Mouse (Mus musculus) c-Kit-positive CD71-positive TER-119-negative erythroid progenitor cells, embryonic 14.5 days (primary cell): ENCODE measurements around the gene Vpreb1.

Source experiments
- DNase-seq: peaks from one replicate; pipeline ENCODE4 v3.0.0-alpha.2; 2013; ENCODE audit warnings: low read depth

Gene Vpreb1

DNA sequence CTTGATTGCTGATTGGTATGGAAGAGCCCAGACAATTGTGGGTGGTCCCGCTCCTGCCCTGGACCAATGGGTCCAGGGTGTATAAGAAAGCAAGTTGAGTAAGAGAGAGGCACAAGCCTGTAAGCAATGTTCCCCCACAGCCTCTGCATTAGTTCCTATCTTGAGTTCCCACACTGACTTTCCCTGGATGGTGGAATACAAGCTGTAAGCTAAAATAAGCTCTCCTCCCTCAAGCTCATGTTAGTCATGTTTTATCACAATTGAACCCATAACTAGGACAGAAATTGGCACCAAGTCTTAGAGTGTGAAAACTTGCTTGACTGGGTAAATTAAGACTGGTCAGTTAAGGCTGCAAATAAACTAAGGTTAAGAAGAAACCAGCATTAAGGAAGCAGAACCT, 15.1 kb downstream of the Vpreb1 start:
- no peak for DNase-seq

DNA sequence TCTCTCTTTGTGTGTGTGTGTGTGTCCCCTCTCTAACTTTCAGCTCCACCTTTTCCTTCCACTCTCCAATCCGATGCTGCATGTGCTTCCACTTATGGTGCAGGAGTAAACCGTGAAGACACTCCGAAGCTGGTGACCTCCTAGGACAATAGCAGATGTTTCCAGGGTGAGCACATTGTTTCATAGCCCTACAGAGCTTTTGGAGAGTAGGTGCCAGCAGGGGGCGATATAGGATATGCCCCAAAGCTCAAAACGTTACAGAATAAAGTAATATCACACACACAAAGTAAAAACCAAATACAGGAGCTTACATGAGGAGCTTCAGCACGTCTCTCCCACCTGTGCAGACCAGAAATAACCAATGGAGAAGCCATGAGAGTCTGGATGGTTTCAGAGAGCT, 15.8 kb downstream of the Vpreb1 start:
- peak; percentile 38 for DNase-seq

DNA sequence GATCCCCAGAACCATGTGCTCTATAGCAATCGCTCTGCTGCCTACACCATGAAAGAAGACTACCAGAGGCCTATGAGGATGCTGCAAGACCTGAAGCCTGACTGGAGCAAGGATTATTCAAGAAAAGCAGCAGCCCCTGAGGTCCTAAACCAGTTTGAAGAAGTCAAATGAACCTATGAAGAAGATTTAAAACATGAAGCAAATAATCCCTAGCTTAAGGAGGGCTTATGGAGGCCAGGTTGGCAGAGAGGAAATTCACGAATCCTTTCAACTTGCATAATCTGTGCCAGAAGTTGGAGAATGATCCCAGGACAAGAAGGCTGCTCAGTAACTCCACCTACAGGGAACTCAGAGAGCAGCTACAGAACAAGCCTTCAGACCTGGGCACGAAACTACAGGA, 18.2 kb downstream of the Vpreb1 start:
- DNase-seq, result no peak

DNA sequence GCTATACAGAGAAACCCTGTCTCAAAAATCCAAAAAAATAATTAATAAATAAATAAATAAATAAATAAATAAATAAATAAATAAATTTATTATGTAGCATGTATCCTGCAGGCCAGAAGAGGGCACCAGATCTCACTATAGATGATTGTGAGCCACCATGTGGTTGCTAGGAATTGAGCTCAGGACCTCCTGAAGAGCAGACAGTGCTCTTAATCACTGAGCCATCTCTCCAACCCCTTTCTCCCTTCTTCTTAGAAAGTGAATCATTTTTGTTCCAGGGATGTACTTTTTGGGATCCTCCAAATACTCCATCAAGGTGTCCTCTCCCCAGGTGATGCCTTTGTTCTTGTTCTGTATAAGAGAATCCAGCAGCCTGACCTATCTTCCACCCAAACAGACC, 21.4 kb downstream of the Vpreb1 start:
- DNase-seq, result no peak

DNA sequence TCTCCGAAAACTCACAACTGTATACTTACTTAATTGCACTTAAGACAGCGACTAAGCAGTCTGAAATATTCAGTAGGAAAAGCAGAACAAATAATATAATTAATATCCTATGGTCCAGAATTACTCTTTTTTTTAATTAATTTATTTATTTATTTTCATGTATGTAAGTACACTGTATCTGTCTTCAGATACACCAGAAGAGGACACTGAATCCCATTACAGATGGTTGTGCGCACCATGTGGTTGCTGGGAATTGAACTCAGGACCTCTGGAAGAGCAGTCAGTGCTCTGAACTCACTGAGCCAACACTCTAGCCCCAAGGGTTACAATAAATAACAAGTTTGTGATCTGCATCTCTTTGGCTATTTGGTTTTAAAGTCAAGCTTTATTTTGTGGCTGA, 41.0 kb downstream of the Vpreb1 start:
- no peak for DNase-seq

DNA sequence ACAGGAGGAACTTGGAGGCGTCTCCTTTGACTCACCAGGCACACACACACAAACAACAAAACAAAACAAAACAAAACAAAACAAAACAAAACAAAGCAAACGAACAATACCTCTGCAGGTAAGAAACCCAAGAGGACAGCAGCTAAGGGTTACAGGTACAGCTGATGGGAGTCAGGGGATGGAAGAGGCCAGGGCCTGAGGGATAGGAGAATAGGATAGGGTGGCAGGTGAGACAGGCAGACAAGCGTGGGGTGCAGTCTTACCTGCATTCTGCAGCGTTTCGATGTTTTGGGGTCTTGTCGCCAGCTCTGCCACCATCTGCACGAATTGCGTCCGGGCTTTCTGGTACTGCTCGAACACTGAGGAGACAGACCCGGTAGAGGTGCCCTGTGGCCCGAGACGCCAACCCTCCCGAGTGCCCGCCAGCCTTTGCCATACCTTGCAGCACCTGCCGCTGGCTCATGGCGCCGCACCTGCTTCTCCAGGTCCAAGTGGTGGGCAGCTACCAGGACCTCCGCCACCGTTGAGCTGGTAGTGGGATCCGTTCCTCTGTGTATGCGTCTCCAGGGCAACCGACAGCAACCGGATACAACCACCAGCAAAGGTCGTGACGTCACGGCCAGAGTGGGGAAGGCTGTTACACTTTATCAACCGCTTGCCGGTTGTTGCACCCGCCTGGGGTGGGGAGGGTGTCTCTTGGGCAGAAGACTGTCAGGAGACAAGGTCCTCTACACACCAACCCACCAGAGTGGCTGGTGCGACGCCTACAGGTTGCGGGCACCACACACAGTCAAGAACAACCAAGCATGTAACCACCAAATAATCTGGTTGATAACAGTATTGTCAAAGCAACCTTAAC, 41.7 kb downstream of the Vpreb1 start, which contains the start of gene Spag6l:
Spag6l (minus strand) TSS at position 700 of the 859 bp plus-strand sequence.
- peak; percentile 70 for DNase-seq

DNA sequence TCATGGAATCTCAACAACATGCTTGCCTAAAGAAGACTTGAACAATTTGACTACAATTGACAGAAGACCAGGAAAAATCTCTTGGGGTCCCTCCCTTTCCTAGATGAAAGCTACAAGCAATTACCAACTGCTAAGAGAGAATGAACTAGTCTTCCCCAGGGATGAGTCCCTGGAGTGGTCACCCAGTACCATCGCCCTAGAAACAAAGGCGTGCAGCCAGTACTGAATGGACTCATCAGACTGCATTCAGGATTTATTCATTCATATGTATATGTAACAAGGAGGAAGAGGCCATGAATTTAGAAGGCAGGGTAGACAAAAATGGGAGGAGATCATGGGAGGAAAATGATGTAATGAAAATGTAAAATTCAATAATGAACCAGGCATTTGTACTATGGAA, 44.4 kb downstream of the Vpreb1 start:
- no peak for DNase-seq

DNA sequence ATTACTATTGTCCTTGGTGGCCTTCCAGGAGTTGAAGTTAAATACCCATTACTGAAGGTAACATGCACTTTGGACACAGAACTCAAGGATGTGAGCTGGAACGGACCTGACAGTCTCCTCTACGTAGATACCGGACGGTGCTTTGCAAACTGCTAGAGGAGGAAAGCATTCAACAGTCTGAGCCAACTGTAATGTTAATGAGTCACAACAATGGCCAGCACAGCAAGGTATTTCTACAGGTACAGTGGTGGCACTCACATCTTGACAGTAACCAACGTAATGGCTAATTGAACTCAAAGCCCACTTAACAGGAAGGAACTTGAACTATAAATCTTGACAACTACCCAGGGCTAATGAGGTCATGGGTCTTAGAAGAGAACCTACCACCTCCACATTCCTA, 45.2 kb downstream of the Vpreb1 start:
- no peak for DNase-seq
